Mouse (Mus musculus) testis, postnatal 10 days (tissue): ENCODE data around the gene Pclo.
A peak's percentile ranks its signal among the peaks of the same experiment; 100 is the strongest.
"Not testable (repeated sequence)": the region's sequence is repeated elsewhere in the genome, so short reads cannot be mapped to it uniquely, and the experiment has no call there.

Source experiments
- DNase-seq: peaks from one replicate; pipeline ENCODE4 v3.0.0; 2021; ENCODE audit warnings: low spot score

The Pclo gene

GRCm38 (mm10) chr5:14691995-14692394 lies 177.3 kb downstream of the Pclo start:
- DNase-seq, result no peak

GRCm38 (mm10) chr5:14696745-14697144 lies 182.0 kb downstream of the Pclo start:
- DNase-seq, result no peak

- no peak for DNase-seq
These were observed 186.2 kb downstream of the Pclo start for GRCm38 (mm10) chr5:14700900-14701299.

GRCm38 (mm10) chr5:14705423-14705822 lies 190.7 kb downstream of the Pclo start:
- no peak for DNase-seq

GRCm38 (mm10) chr5:14707311-14707710 lies 192.6 kb downstream of the Pclo start:
- no peak for DNase-seq

GRCm38 (mm10) chr5:14723576-14723975 lies 208.9 kb downstream of the Pclo start:
- DNase-seq, result no peak

- no peak for DNase-seq
These were observed 214.0 kb downstream of the Pclo start for GRCm38 (mm10) chr5:14728676-14729253.

GRCm38 (mm10) chr5:14750882-14751281 lies 236.2 kb downstream of the Pclo start:
- DNase-seq, result no peak

- DNase-seq, result no peak
These were observed 252.0 kb downstream of the Pclo start for GRCm38 (mm10) chr5:14766686-14767085.

- DNase-seq, result no peak
These were observed 267.8 kb downstream of the Pclo start for GRCm38 (mm10) chr5:14782362-14783082.

- no peak for DNase-seq
These were observed 279.2 kb downstream of the Pclo start for GRCm38 (mm10) chr5:14793891-14794290.

- DNase-seq, result peak; percentile 51
These were observed 292.4 kb downstream of the Pclo start for GRCm38 (mm10) chr5:14807136-14807535.

- no peak for DNase-seq
These were observed 318.6 kb downstream of the Pclo start for GRCm38 (mm10) chr5:14833165-14833860.

- DNase-seq, result no peak
These were observed 319.7 kb downstream of the Pclo start for GRCm38 (mm10) chr5:14834155-14834991.

- no peak for DNase-seq
These were observed 338.9 kb downstream of the Pclo start for GRCm38 (mm10) chr5:14853650-14854049.

- not testable (repeated sequence) for DNase-seq
These were observed 370.6 kb downstream of the Pclo start for GRCm38 (mm10) chr5:14885291-14885690.

GRCm38 (mm10) chr5:14892242-14892641 lies 377.5 kb downstream of the Pclo start:
- DNase-seq, result no peak

- DNase-seq, result not testable (repeated sequence)
These were observed 388.8 kb downstream of the Pclo start for GRCm38 (mm10) chr5:14903539-14903938.
